Mouse (Mus musculus) regulatory T cell (primary cell): ENCODE results near the gene Metrn.

Experiments
- in situ Hi-C: fragments of 300-600 bp; cut with MboI, MseI; formaldehyde crosslinking; loops from one replicate; pipeline ENCODE4 v1.15.1; 2025; ENCODE audit warnings: high pct_unique_total_duplicates

The Metrn gene

GRCm38 (mm10) chr17:25831451-25832281 is 34.7 kb upstream of the Metrn start:
- in situ Hi-C loops: no loop called here

DNA sequence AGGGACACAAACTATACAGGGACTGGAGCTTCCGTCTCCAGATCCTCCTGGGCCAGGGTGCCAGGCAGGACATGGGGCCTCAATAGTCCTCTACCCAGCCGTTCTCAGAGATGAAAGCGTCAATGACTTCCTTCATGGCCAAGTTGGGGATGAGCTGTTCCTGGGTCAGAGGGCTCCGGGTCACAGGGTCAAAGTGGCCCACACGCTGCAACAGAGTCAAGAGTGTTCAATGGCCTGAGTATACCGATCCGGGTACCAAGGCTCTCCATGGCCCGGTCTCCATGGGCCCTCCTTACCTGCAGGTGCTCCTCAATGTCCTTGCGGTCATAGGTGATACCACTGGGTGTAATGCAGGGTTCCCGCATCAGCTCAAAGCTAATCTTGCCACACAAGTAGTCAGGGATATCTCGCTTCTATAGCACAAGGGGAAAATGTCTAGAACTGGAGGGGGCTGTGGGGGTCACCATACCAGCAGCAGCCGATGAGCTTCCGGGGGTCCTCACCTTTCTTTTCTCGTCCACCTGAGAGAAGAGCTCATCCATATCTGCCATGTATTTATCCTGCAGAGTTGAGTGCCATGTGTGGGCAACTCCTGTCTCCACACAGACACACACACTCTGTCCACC is 34.0 kb upstream of the Metrn start:
- in situ Hi-C loops: no loop called here

DNA sequence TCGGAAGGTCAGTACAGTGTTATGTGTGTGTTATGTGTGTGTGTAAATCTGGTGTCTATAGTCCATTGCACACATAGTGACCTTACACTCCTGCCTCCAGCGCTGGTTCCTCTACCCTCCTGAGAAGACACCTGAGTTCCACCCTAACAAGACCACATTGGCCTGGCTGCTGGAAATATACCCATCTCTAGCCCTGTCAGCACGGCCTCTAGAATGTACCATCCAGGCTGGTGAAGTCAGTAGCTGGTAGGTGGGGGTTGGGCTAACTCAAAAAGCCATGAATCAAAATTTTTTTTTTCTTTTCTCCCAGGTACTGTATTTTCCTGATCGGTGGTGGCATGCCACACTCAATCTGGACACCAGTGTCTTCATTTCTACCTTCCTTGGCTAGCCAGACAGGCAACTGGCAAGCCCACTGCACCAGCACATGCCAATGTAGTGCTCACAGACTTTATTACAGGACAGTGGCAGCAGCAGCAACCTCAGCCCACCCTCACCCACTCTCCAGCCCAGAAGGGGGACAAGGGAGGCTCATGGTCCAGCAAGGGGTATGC is 33.3 kb upstream of the Metrn start:
- in situ Hi-C loops: no loop called here

- in situ Hi-C loops: no loop called here
Measured at GRCm38 (mm10) chr17:25829558-25830017, 32.7 kb upstream of the Metrn start.

GRCm38 (mm10) chr17:25828712-25829557 is 32.0 kb upstream of the Metrn start, which contains the start of gene Jmjd8:
Gene Jmjd8 (plus strand): TSS chr17:25828867.
- in situ Hi-C loops: no loop called here

DNA sequence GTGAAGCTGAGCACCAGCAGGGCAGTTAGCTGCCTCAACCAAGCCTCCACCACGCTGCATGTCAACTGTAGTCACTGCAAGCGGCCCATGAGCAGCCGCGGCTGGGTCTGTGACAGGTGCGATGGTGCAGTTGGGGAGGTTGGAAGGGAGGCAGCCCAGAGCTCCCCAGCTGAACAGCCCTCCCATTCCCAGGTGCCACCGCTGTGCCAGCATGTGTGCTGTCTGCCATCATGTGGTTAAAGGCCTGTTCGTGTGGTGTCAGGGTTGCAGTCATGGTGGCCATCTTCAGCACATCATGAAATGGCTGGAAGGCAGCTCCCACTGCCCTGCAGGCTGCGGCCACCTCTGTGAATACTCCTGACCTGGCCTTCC is 31.3 kb upstream of the Metrn start:
- in situ Hi-C loops: no loop called here

GRCm38 (mm10) chr17:25827546-25828222 is 30.7 kb upstream of the Metrn start:
- in situ Hi-C loops: no loop called here

- in situ Hi-C loops: no loop called here
Measured at GRCm38 (mm10) chr17:25827011-25827410, 30.1 kb upstream of the Metrn start.

GRCm38 (mm10) chr17:25825984-25826570 is 29.1 kb upstream of the Metrn start:
- in situ Hi-C loops: no loop called here

GRCm38 (mm10) chr17:25825311-25825710 is 28.4 kb upstream of the Metrn start:
- in situ Hi-C loops: no loop called here

GRCm38 (mm10) chr17:25824362-25825142 is 27.6 kb upstream of the Metrn start:
- in situ Hi-C loops: no loop called here

DNA sequence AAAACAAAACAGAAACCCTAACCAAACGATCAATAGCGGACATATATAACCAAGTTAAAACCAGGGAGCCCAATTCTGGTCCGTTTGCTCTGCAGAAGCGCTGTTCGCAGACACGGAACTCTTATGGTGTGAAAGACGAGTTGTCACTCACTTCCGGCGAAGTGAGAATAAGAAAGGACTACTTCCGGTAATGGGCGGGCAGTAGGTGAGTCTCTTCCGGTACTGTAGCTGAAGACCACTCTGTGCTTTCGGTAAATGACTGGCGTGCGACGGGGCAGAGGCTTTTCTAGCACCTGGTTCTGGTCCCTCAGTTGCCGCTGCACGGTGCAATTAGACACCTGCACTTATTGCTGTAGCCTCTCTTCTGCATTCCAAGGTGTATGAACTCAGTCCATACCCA is 26.5 kb upstream of the Metrn start, which contains the start of gene Wdr24:
TSS of gene Wdr24 (plus strand) at position 176 of the 400 bp plus-strand sequence.
- in situ Hi-C loops: no loop called here

DNA sequence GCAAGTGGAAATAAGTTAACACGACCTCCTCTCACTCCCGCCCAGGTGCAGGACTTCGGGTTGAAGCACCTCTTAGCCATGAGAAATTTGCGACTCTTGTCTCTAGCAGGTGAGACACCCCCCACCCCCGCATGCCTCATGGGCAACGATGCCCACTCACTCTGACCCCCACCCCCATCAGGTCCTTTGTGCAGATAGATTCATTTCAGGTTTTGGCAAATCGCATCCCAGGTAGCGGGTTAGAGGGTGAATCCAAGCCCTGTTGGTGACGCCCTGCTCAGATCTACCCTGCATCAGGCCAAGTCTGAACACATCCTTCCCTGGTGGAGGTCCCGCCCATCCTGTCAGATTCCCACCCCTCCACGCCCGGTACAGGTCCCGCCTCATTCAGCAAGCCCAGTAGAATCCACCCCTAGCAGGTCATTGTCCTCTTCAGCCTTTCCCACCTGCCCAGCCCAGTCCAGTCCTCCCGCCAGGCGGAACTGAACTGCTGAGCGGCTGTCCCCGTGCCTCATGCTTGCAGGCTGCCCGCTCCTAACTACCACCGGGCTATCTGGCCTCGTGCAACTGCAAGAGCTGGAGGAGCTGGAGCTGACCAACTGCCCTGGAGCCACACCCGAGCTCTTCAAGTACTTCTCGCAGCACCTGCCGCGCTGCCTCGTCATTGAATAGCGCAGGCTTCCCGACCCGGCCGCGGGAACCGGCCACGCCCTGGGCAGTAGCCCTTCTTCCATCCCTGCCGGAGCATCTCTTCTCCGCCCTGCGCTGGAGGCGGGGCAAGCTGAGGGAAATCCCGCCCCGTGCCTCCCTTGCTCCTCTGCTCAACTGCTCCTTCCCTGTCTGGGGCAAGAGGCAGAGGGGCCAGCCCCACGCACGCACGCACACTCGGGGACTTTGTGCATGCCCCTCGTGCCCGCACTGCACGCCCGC is 22.2 kb upstream of the Metrn start:
- in situ Hi-C loops: no loop called here

- in situ Hi-C loops: no loop called here
Measured at GRCm38 (mm10) chr17:25817662-25818061, 20.7 kb upstream of the Metrn start.

DNA sequence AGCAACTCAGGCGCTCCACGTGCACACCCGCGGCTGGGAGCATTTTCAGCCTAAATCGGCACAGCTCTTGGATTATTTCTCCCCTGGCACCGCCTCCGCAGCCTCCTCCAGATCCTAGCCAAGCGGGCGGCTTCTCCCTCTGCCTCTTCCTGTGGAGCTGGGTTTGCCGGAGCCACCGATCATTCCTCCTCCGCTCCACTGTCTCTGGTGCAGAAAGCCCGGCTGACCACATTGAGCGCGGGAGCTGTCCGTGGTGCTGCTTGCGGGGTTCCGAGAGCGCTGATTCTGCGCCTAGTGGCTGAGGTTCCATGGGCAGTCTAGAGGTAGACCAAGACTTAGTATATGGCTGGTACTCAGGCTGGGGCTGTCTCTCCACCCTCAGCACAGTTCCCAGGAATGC is 16.5 kb upstream of the Metrn start:
- in situ Hi-C loops: no loop called here

- in situ Hi-C loops: no loop called here
Measured at GRCm38 (mm10) chr17:25810890-25811289, 14.0 kb upstream of the Metrn start.

DNA sequence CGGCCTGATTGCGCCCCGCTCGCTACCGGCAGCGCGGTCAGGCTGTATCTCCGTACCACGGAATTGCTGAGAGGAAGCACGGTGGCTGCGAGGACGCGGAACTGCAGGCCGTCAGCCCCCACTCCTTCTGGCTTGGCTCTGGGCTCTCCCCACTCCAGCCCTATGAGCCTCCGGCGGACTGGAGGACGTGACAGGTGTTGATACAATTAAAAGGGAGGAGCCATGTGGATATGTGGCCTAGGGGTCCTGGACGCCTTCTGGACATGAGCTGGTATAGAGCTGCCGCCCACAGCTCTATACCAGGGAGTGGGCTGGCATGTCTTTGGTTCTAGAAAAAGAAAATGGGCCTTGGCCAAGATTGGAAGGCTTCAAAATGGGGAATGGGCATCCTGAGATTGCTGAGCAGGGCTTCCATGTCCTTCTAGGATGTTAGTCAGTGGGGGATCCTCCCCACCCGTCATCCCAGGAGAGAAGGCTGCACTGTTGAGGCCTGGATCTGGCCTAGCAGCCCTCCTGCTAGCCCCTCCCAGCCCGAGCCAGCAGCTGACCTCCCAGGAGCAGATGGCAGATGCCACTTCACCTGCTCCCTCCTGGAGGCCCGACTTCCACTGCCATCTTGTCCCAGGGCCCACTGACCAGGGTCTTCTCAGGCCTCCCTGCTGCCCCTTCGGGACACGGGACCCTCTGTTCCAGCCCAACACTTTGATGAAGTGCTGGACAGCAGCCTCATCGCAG is 12.8 kb upstream of the Metrn start:
- in situ Hi-C loops: loop anchor here (5.0 kb wide), 1 partner anchor 337 kb away; no protein-coding TSS in a partner anchor
